Mouse (Mus musculus): ENCODE measurements around the gene Gpsm2. TPM values are rescaled to one million over a fixed set of nuclear protein-coding genes. Genes with fewer than 3 reads are reported as not detected.
A peak's percentile ranks its signal among the peaks of the same experiment; 100 is the strongest.

Gene Gpsm2
- total and polyA plus RNA-seq, 3 experiments, result 9.7 to 11.2 (median 10.4) TPM

DNA sequence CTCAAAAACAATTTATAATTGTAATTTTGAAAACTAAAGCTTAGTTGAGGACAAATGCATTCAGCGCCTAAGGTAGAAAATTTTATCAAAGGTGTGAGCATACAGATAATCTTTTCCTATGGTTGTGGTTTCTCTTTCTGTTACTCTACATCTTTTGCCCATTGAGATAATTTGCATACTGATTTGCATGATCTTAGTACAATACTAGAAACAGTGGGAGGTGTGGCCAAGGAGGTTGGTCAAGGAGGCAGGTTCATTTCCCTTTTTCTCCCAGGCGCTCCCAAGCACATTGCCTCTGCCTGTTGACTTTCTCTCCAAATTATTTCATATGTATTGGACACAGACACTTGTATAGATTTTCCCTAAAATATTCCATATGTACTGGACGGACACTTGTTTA, 15.7 kb upstream of the Gpsm2 start:
- H3K4me3 ChIP-seq (replicated peaks in 1 of 3; ENCODE audit: low read depth in 2 of 3, low read length in 2 of 3, poor library complexity in 1 of 3), result no peak overlapping the region
- no peak overlapping the region for H3K9ac ChIP-seq (ENCODE audit: insufficient read depth, low read depth)
- TF ChIP-seq IRF4 (IDR thresholded peaks at IDR 0.05; ENCODE audit: low read depth, low read length) (no peak), UBTF (IDR thresholded peaks at IDR 0.05; ENCODE audit: low read depth, low read length) (no peak), ETS1 (conservative IDR thresholded peaks at IDR 0.05; ENCODE audit: low read depth, low read length) (peak; percentile 14; the same call in 1 of the 2 replicates), MEF2A (IDR thresholded peaks at IDR 0.05; ENCODE audit: borderline replicate concordance, low read depth, low read length) (no peak), MYC (IDR thresholded peaks at IDR 0.05; ENCODE audit: low read depth, low read length) (peak; percentile 53; the same call in 1 of the 2 replicates), KAT2A (IDR thresholded peaks at IDR 0.05; ENCODE audit: insufficient replicate concordance, low read length) (no peak), SIN3A (IDR thresholded peaks at IDR 0.05; ENCODE audit: low read length) (no peak), ZNF384 (IDR thresholded peaks at IDR 0.05; ENCODE audit: low read depth, low read length) (no peak), ELF1 (IDR thresholded peaks at IDR 0.05; ENCODE audit: low read depth, low read length) (no peak), EP300 (IDR thresholded peaks at IDR 0.05; ENCODE audit: low read length) (peak; percentile 74), JUN (IDR thresholded peaks at IDR 0.05; ENCODE audit: insufficient read depth, low read depth, low read length) (peak; percentile 64; the same call in 1 of the 2 replicates)
- H3K4me1 ChIP-seq (ENCODE audit: control insufficient read depth in 1 of 2, insufficient read depth in 2 of 2), result peaks cover 6 to 27% of the 10 kb centered on the region in 2 experiments
- DNase-seq (ENCODE audit: extremely low read depth), result peak; percentile 70
- H3K79me2 ChIP-seq (replicated peaks; ENCODE audit: control insufficient read depth, extremely low read depth, insufficient read depth, poor library complexity, severe bottlenecking), result no peaks in the 10 kb centered on the region
- H3K27me3 ChIP-seq (replicated peaks), result peaks cover 14% of the 10 kb centered on the region
- H3K9me3 ChIP-seq (replicated peaks; ENCODE audit: low read length), result peaks cover 2% of the 10 kb centered on the region
- H3K4me2 ChIP-seq (ENCODE audit: insufficient read depth, low read depth, poor library complexity, severe bottlenecking), result peak overlapping the region; percentile 40; the same call in 1 of the 2 replicates
- no peaks in the 10 kb centered on the region for H3K36me3 ChIP-seq (replicated peaks in 1 of 2; ENCODE audit: control insufficient read depth in 1 of 2, insufficient read depth in 1 of 2, low read length in 1 of 2)
- H3K27ac ChIP-seq (ENCODE audit: insufficient read depth, low read depth), result no peak overlapping the region
- in situ Hi-C loops (cut with MboI; ENCODE audit: low pct_ligation_motif_present, low pct_unique_long_range_greater_than_20kb, low sequenced_read_pairs) (no loop called here), dilution Hi-C loops (cut with MboI; ENCODE audit: extremely low pct_ligation_motif_present, extremely low pct_unique_long_range_greater_than_20kb, low sequenced_read_pairs) (no loop called here)

DNA sequence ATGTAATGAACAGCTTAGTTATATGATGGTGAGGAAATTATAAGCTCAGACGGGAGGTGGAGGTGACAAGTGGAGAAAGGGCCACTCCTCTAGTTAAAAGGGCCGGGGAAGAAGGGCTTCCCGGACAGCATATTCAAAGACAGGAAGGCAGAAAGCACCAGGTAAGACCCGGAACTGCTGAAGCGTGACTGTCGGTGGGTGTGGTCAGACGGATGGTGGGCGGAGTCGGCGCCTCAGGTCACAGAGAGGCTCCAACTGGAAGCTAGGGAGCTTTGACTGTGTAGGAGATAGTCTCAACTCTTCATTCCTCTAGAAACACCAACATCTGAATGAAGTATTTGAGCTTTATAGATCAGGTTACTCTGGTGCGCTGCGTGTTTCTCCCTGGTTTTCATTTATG, 8.2 kb upstream of the Gpsm2 start:
- Histone ChIP-seq H3K27me3 (replicated peaks) (peaks cover under 1% of the 10 kb centered on the region), H3K9me3 (replicated peaks; ENCODE audit: low read length) (peaks cover 16% of the 10 kb centered on the region), H3K27ac (ENCODE audit: insufficient read depth, low read depth) (no peak overlapping the region), H3K4me2 (ENCODE audit: insufficient read depth, low read depth, poor library complexity, severe bottlenecking) (no peak overlapping the region), H3K4me1 (ENCODE audit: control insufficient read depth in 1 of 2, insufficient read depth in 2 of 2) (peaks cover 0 to 13% of the 10 kb centered on the region in 2 experiments; a peak in 2 of 4 replicates), H3K79me2 (replicated peaks; ENCODE audit: control insufficient read depth, extremely low read depth, insufficient read depth, poor library complexity, severe bottlenecking) (no peaks in the 10 kb centered on the region), H3K36me3 (replicated peaks in 1 of 2; ENCODE audit: control insufficient read depth in 1 of 2, insufficient read depth in 1 of 2, low read length in 1 of 2) (no peaks in the 10 kb centered on the region), H3K4me3 (replicated peaks in 1 of 3; ENCODE audit: low read depth in 2 of 3, low read length in 2 of 3, poor library complexity in 1 of 3) (no peak overlapping the region), H3K9ac (ENCODE audit: insufficient read depth, low read depth) (no peak overlapping the region)
- in situ Hi-C loops (cut with MboI; ENCODE audit: low pct_ligation_motif_present, low pct_unique_long_range_greater_than_20kb, low sequenced_read_pairs), result no loop called here
- no peak for DNase-seq (ENCODE audit: extremely low read depth)
- dilution Hi-C loops (cut with MboI; ENCODE audit: extremely low pct_ligation_motif_present, extremely low pct_unique_long_range_greater_than_20kb, low sequenced_read_pairs), result no loop called here
- TF ChIP-seq POLR2AphosphoS2 (IDR thresholded peaks at IDR 0.05; ENCODE audit: low read depth, low read length) (no peak), E2F4 (IDR thresholded peaks at IDR 0.05; ENCODE audit: insufficient replicate concordance, low read depth, low read length) (no peak), RAD21 (IDR thresholded peaks at IDR 0.05; ENCODE audit: low read depth, low read length) (no peak), RCOR1 (conservative IDR thresholded peaks at IDR 0.05; ENCODE audit: low read depth, low read length) (no peak), PAX5 (IDR thresholded peaks at IDR 0.05; ENCODE audit: low read length) (no peak), HCFC1 (IDR thresholded peaks at IDR 0.05; ENCODE audit: low read depth, low read length) (no peak), POLR2A (IDR thresholded peaks at IDR 0.05; ENCODE audit: low read depth, low read length) (no peak), MXI1 (IDR thresholded peaks at IDR 0.05; ENCODE audit: low read depth, low read length) (no peak), MAFK (IDR thresholded peaks at IDR 0.05; ENCODE audit: insufficient replicate concordance, low read length) (no peak), USF2 (conservative IDR thresholded peaks at IDR 0.05; ENCODE audit: low read depth, low read length) (no peak), JUN (IDR thresholded peaks at IDR 0.05; ENCODE audit: insufficient read depth, low read depth, low read length) (no peak), ZKSCAN1 (IDR thresholded peaks at IDR 0.05; ENCODE audit: borderline replicate concordance, low read depth, low read length) (no peak), CHD2 (IDR thresholded peaks at IDR 0.05; ENCODE audit: low read length) (no peak), USF1 (IDR thresholded peaks at IDR 0.05; ENCODE audit: low read depth, low read length) (no peak), MYC (IDR thresholded peaks at IDR 0.05; ENCODE audit: low read depth, low read length) (no peak), SIN3A (IDR thresholded peaks at IDR 0.05; ENCODE audit: low read length) (no peak), MAX (IDR thresholded peaks at IDR 0.05; ENCODE audit: low read length) (no peak), ETS1 (conservative IDR thresholded peaks at IDR 0.05; ENCODE audit: low read depth, low read length) (no peak), ZNF384 (IDR thresholded peaks at IDR 0.05; ENCODE audit: low read depth, low read length) (no peak), JUND (conservative IDR thresholded peaks at IDR 0.05; ENCODE audit: low read depth, low read length) (no peak)
